Mouse (Mus musculus) mesoderm, embryonic 11.5 days (tissue): ENCODE results near the gene Tmc8.
A peak's percentile ranks its signal among the peaks of the same experiment; 100 is the strongest.
"Not testable (repeated sequence)": the region's sequence is repeated elsewhere in the genome, so short reads cannot be mapped to it uniquely, and the experiment has no call there.

Experiments used
- DNase-seq: peaks from one replicate; pipeline ENCODE4 v3.0.0-alpha.2; 2012; ENCODE audit warnings: low read depth, low spot score

The Tmc8 gene

DNA sequence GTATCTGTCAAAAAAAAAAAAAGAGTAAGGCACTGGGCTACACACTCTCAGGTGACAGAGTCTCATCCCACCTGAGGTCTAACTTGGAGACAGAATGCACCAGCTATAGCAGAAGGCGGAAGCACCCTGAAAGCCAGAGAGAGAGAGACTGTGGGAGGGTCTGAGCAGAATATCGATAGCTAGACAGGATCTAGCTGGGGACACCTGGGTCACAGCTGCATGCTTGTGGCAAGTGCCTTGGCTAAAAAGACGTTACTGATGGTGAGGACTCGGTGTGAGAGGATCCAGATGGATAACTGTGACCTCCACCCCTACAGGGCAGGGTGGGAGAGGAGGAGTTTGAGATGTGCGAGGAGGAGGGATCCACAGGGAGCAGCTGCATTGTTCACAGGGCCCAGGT lies 15.1 kb downstream of the Tmc8 start:
- no peak for DNase-seq

- no peak for DNase-seq
These were observed 15.8 kb downstream of the Tmc8 start, which contains the start of gene 6030468B19Rik for GRCm38 (mm10) chr11:117797511-117798159. Gene 6030468B19Rik (plus strand): TSS chr11:117797660.

DNA sequence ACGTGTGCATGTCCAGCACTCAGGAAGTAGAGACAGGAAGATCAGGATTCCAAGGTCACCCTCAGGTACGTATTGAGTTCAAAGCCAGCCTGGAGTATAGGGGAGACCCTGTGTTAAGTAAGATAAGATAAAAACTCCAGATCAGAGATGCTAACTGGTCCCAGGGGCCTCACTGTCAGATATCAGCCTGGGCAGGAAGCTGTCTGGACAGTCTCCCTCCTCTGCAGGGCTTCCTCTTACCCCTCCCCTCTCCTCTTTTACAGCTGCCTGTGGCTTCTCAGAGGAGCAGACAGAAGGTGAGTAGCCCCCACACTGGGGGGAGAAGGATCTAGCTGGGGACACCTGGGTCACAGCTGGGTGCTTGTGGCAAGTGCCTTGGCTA lies 16.3 kb downstream of the Tmc8 start:
- peak; percentile 26 for DNase-seq

DNA sequence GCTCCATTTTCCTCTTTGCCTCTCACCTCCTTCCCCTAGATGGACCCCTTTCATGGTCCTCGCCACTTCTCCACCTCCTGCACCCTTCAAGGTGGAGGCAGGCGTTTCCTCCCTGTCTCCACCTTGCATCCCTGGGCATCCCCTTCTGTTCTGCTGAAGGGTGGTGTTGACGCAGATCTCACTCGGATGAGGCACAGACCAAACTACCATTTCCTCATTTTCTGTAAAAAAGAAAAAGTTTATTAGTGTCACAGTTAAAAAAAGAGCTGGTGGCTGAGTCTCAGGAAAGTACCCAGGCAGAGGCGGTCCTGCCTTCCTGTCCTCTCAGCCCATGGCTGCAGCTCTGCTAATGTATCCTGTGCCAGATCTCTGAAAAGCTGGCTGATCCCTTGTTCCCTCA lies 17.3 kb downstream of the Tmc8 start:
- DNase-seq: no peak

DNA sequence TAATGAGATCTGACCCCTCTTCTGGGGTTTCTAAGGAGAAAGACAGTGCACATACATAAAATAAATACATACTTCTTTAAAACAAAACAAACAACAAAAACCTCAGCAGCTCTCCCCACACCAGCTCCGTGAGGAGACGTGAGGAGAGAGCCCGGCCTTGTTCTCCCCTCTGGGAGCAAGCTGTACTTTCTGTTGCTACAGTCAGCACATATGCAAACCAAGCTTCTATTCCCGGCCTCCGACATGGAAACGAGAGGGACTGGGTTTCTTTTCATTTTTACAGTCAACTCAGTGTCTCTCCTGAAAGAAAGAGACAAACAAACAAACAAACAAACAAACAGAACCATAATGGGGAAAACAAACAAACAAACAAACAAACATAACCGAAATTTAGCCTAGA lies 18.2 kb downstream of the Tmc8 start:
- no peak for DNase-seq

DNA sequence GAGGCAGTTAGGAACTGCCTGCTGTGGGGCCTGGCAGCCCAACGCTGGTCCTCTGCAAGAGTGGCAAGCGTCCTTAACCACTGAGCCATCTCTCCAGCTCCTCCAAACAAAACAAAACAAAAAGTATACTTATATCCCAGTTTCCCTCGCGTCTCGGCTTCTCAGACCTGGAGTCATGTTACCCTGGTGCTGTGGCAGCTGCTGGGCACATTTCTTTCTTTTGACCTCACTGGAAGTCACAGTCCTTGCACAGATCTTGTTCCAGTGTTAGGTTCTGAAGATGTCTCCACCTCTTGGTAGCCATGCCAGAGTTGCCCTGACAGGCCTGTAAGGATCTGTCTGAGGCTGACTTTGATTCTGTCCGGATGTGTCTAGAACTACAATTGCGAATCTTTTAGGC lies 19.8 kb downstream of the Tmc8 start:
- no peak for DNase-seq

DNA sequence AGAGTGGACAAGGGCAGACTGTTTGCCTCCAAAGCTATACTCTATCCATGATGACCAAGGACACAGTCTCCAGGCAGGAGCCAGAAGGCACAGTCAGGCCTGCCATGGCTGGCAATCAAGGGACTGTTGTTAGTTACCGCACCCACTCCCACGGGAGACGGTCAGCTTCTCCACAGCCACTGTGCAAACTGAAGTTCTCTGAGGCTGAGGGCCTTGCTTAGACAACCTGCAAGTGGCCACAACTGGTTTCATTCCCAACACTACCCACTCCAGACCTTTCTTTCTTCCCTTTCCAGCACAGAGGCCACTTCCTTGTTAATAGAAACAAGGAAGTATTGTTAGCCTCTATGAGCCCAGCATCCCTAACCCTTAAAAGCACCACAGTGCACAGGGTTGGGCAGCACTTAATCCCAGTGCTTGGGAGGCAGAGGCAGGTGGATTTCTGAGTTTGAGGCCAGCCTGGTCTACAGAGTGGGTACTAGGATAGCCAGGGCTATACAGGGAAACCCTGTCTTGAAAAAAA lies 21.4 kb downstream of the Tmc8 start:
- no peak for DNase-seq

GRCm38 (mm10) chr11:117806781-117807180 lies 24.9 kb downstream of the Tmc8 start:
- no peak for DNase-seq

- DNase-seq: peak; percentile 72
These were observed 27.8 kb downstream of the Tmc8 start, which contains the start of the genes Gm20708 and Syngr2 for GRCm38 (mm10) chr11:117809407-117810311. Gene Gm20708 (plus strand): TSS chr11:117809668. Gene Syngr2 (plus strand): TSS chr11:117809668.

- DNase-seq: peak; percentile 85
These were observed 28.6 kb downstream of the Tmc8 start for GRCm38 (mm10) chr11:117810401-117811046.

- no peak for DNase-seq
These were observed 32.0 kb downstream of the Tmc8 start for GRCm38 (mm10) chr11:117813867-117814266.

DNA sequence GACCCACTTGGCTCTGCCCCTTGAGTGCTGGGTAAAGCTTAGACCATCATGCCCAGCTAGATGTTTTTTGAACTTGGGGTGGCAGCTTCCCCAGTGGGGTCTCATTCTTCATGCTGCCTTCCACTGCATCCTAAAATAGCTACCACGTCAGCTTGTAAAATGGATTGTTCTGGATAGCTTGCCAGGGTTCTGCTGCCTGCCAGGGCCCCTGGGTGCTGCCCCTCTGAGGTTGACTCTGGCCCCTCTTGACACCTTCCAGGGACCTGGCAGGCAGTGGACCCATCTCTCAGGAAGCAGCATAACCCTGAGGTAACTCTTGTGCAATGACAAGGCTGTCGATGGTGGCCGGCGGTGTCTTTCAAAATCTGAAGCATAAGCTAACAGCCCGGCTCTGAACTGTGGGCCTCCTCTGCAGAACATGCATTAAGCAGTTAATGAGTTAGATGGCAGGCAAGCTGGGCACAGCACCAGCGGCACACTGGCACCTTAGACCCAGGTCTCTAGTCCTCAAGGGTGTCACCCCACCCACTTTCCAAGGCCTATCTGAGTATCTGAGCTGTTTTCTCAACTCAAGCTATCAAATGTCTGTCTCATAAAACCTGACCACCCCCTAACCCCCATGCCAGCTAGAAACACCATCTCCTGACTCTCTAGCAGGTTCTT lies 33.0 kb downstream of the Tmc8 start:
- no peak for DNase-seq

- DNase-seq: not testable (repeated sequence)
These were observed 34.0 kb downstream of the Tmc8 start for GRCm38 (mm10) chr11:117815850-117816249.

GRCm38 (mm10) chr11:117816389-117816996 lies 34.6 kb downstream of the Tmc8 start:
- no peak for DNase-seq

- DNase-seq: no peak
These were observed 37.2 kb downstream of the Tmc8 start for GRCm38 (mm10) chr11:117819095-117819494.

DNA sequence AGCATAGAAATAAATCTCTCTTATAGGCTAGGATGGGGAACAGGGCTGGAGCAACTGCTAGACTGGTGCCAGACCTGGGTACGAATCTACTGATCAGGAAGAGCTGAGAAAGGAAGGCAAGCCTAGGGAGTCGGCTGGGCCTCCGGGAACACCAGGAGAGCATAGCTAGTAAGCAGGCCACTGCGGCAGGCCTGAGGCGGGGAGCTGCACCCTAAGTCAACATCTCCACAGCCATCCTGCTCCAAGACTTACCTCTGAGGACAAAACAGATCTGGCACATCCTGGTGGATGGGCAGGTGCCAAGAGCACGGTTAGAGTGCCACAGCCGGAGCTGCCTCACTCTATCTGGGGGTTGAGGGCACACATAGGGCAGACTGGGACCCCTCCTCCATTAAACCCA lies 38.3 kb downstream of the Tmc8 start:
- no peak for DNase-seq

DNA sequence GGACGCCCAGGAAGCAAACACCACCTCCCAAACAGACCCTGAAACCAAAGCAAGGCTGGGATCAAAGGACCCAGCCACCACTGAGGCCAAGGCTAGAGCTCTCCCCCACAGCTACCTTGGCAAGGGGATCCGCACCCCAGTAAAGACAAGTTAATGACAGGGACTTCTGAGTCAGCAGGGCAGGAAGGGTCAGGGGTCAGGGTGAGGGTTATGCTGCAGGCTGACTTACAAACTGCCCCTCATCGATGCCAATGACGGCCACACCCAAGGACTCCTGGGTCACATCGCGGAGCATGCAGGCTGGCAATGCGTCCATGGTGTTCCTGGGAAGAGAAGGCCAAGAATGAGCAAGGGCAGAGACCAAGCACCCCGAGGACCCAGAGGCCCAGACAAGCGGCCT lies 40.0 kb downstream of the Tmc8 start:
- DNase-seq: no peak

- DNase-seq: no peak
These were observed 40.9 kb downstream of the Tmc8 start for GRCm38 (mm10) chr11:117822728-117823241.

DNA sequence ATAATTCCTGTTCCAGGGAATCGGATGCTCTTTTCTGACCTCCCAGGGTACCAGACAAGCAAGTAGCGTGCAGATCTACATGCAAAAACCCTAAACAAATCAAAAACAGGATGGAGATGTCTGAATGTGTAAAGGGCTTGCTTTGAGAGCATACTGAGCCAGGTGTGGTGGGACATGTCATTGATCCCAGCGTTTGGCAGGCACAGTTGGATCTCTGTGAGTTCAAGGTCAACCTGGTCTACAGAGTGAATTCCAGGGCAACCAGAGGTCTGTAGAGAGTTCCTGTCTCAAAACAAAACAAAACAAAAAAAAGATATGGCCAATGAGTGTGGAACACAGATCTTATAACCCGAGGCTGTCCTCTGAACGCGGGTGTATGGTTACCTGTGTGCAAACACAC lies 41.5 kb downstream of the Tmc8 start:
- DNase-seq: no peak

DNA sequence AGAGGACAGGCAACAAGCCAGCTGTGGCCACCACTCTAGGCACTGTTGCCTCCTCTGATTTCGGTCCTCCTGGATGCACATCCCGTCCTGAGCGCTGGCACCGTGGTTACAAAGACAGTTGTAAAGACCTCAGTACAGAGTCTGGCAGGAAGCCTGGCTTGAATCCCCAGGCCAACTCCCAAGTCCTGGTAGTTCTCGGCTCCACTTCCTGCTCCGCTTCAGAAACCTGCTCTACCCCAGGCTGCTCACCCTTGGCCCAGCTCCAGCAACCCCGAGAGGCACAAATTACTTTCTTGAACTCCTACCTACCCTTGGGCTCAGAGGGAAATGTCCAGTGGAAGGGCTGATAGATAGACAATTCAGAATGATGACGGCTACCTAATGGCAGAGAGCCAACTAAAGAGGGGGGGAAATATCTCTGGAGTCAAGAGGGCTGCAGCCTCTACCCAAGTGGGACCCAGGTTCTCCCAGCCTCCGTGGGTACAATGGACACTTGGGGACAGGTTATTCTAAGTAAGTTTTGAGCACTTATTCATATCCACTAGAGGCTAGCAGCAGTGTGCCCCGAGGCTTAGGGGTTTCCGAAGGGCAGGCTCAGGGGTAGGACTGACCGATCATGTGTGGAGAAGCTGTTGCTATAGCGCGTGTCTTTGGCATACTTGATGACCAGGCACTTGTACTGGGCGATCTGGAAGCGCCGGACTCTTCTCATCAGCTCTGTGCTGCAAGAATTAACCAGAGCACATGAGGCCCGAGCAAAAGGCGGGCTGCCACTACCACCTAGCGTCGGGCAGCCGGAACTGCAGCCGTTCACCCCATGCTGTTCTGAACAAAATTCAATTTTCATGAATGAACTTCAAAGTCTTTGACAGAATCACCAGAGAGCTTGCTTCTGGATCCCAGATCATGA lies 42.4 kb downstream of the Tmc8 start:
- DNase-seq: peak; percentile 85
